Mouse (Mus musculus) MEL (cell line): ENCODE data around the gene Zdbf2. TPM values are rescaled to one million over a fixed set of nuclear protein-coding genes. Genes with fewer than 3 reads are reported as not detected.

Source experiments
- DNase-seq: peaks from one replicate; pipeline ENCODE4 v3.0.0; 2011; ENCODE audit warnings: low read depth, low spot score
- H3K27ac ChIP-seq: 2 replicates; pipeline ENCODE4 v1.5.1; 2012; ENCODE audit warnings: low read depth, mild to moderate bottlenecking, control low read depth, low read length, moderate library complexity; ENCODE audit not compliant: control insufficient read depth
- H3K27me3 ChIP-seq, 2 experiments: fragments of 150-350 bp in 1 of 2; sonication (generic) in 1 of 2; 2 replicates each; pipeline ENCODE4 v1.6.1; 2012; ENCODE audit warnings: low read length in 2 of 2, mild to moderate bottlenecking in 2 of 2, improper control_type of control experiment in 1 of 2, moderate library complexity in 1 of 2; ENCODE audit not compliant: insufficient read depth in 2 of 2, control insufficient read depth in 1 of 2
- H3K36me3 ChIP-seq, 2 experiments: 2 replicates each; pipeline ENCODE4 v1.6.1; 2012 to 2014; ENCODE audit warnings: low read length in 2 of 2, improper control_type of control experiment in 1 of 2, inconsistent platforms in 1 of 2, mild to moderate bottlenecking in 1 of 2; ENCODE audit not compliant: insufficient read depth in 2 of 2, control insufficient read depth in 1 of 2
- H3K4me1 ChIP-seq, 2 experiments: fragments of 150-350 bp in 1 of 2; sonication (generic) in 1 of 2; 2 replicates each; pipeline ENCODE4 v1.6.1; 2012; ENCODE audit warnings: low read length in 2 of 2, improper control_type of control experiment in 1 of 2, mild to moderate bottlenecking in 1 of 2; ENCODE audit not compliant: insufficient read depth in 2 of 2, control insufficient read depth in 1 of 2
- H3K4me3 ChIP-seq, 2 experiments: fragments of 150-350 bp in 1 of 2; sonication (generic) in 1 of 2; 2 replicates each; pipeline ENCODE4 v1.5.1; 2012; ENCODE audit warnings: low read depth in 2 of 2, low read length in 2 of 2, mild to moderate bottlenecking in 2 of 2, moderate library complexity in 2 of 2, control low read depth in 1 of 2, improper control_type of control experiment in 1 of 2; ENCODE audit not compliant: control insufficient read depth in 1 of 2, insufficient read depth in 1 of 2
- H3K79me2 ChIP-seq: 2 replicates; pipeline ENCODE4 v1.6.1; 2012; ENCODE audit warnings: mild to moderate bottlenecking, low read length, moderate library complexity; ENCODE audit not compliant: control insufficient read depth, poor library complexity, insufficient read depth
- H3K9ac ChIP-seq: 2 replicates; pipeline ENCODE4 v1.6.1; 2012; ENCODE audit warnings: low read depth, mild to moderate bottlenecking, control low read depth, low read length, moderate library complexity; ENCODE audit not compliant: control insufficient read depth, poor library complexity, severe bottlenecking
- H3K9me3 ChIP-seq: fragments of 150-350 bp; sonication (generic); replicated peaks from 2 replicates; pipeline ENCODE4 v1.6.1; 2012; ENCODE audit warnings: mild to moderate bottlenecking, low read length, improper control_type of control experiment, moderate library complexity; ENCODE audit not compliant: insufficient read depth
- CHD1 ChIP-seq: IDR thresholded peaks from 2 replicates; pipeline ENCODE4 v1.6.1; 2012; ENCODE audit warnings: low read depth, mild to moderate bottlenecking, inconsistent platforms, low read length, improper control_type of control experiment
- CTCF ChIP-seq, 3 experiments: IDR thresholded peaks in 2 of 3; conservative IDR thresholded peaks in 1 of 3; 2 replicates each; pipeline ENCODE4 v1.5.1; 2011 to 2012; ENCODE audit warnings: low read length in 3 of 3, low read depth in 2 of 3, mild to moderate bottlenecking in 2 of 3, improper control_type of control experiment in 1 of 3, inconsistent platforms in 1 of 3, mixed read lengths in 1 of 3, moderate library complexity in 1 of 3; ENCODE audit not compliant: control insufficient read depth in 1 of 3, insufficient read depth in 1 of 3, poor library complexity in 1 of 3, severe bottlenecking in 1 of 3
- ELF1 ChIP-seq: IDR thresholded peaks from 2 replicates; pipeline ENCODE4 v1.6.1; 2014; ENCODE audit warnings: low read depth, mild to moderate bottlenecking, inconsistent platforms, low read length, improper control_type of control experiment, moderate library complexity
- EP300 ChIP-seq, 2 experiments: IDR thresholded peaks; 2 replicates each; pipeline ENCODE4 v1.6.1; 2011; ENCODE audit warnings: improper control_type of control experiment in 2 of 2, low read length in 2 of 2, low read depth in 1 of 2, mild to moderate bottlenecking in 1 of 2
- MAX ChIP-seq: IDR thresholded peaks from 2 replicates; pipeline ENCODE4 v1.6.1; 2011; ENCODE audit warnings: low read length, improper control_type of control experiment
- MYC ChIP-seq: IDR thresholded peaks from 2 replicates; pipeline ENCODE4 v1.6.1; 2011; ENCODE audit warnings: low read depth, mild to moderate bottlenecking, low read length, improper control_type of control experiment, moderate library complexity
- NRF1 ChIP-seq: IDR thresholded peaks from 2 replicates; pipeline ENCODE4 v1.6.1; 2014; ENCODE audit warnings: low read depth, mild to moderate bottlenecking, inconsistent platforms, low read length, improper control_type of control experiment, moderate library complexity; ENCODE audit not compliant: poor library complexity, insufficient read depth, severe bottlenecking
- POLR2AphosphoS2 ChIP-seq: IDR thresholded peaks from 2 replicates; pipeline ENCODE4 v1.6.1; 2011; ENCODE audit warnings: low read length, improper control_type of control experiment
- POLR2AphosphoS5 ChIP-seq: IDR thresholded peaks from 2 replicates; pipeline ENCODE4 v1.6.1; 2012; ENCODE audit warnings: low read depth, borderline replicate concordance, mild to moderate bottlenecking, inconsistent platforms, low read length, moderate library complexity, mixed read lengths
- RCOR1 ChIP-seq: IDR thresholded peaks from 2 replicates; pipeline ENCODE4 v1.6.1; 2012; ENCODE audit warnings: low read depth, mild to moderate bottlenecking, inconsistent platforms, low read length, improper control_type of control experiment
- SMC3 ChIP-seq: IDR thresholded peaks from 2 replicates; pipeline ENCODE4 v1.6.1; 2011; ENCODE audit warnings: low read depth, low read length, improper control_type of control experiment
- TAL1 ChIP-seq: IDR thresholded peaks from 2 replicates; pipeline ENCODE4 v1.6.1; 2012; ENCODE audit warnings: mild to moderate bottlenecking, inconsistent platforms, low read length, moderate library complexity, mixed read lengths
- TCF12 ChIP-seq: IDR thresholded peaks from 2 replicates; pipeline ENCODE4 v1.6.1; 2014; ENCODE audit warnings: low read depth, mild to moderate bottlenecking, inconsistent platforms, low read length, improper control_type of control experiment, moderate library complexity
- USF2 ChIP-seq, 2 experiments: IDR thresholded peaks; 2 replicates each; pipeline ENCODE4 v1.6.1; 2011 to 2012; ENCODE audit warnings: improper control_type of control experiment in 2 of 2, low read length in 2 of 2, borderline replicate concordance in 1 of 2, inconsistent platforms in 1 of 2, low read depth in 1 of 2, mild to moderate bottlenecking in 1 of 2; ENCODE audit not compliant: insufficient read depth in 1 of 2
- ZMIZ1 ChIP-seq: IDR thresholded peaks from 2 replicates; pipeline ENCODE4 v1.6.1; 2012; ENCODE audit warnings: low read depth, mild to moderate bottlenecking, inconsistent platforms, low read length, improper control_type of control experiment, moderate library complexity
- polyA plus RNA-seq, 2 experiments: library from polyadenylated mRNA; stranded (reverse) in 1 of 2; unstranded in 1 of 2; fragments of >175 nt in 1 of 2; fragments of >200 nt in 1 of 2; gene quantifications; 2 replicates each; pipeline versions ENCODE4 v1.2.1 to v1.2.4; 2012; ENCODE audit warnings: low replicate concordance in 2 of 2, low read depth in 1 of 2; ENCODE audit not compliant: insufficient read length in 2 of 2, insufficient read depth in 1 of 2, missing spikeins in 1 of 2
- total RNA-seq: library from RNA; depleted of rRNA; stranded (reverse); fragments of 300-350 nt; gene quantifications from 2 replicates; pipeline ENCODE4 v1.2.3, GENCODE M21; 2012

The Zdbf2 gene
- total and polyA plus RNA-seq, 3 experiments: not detected

DNA sequence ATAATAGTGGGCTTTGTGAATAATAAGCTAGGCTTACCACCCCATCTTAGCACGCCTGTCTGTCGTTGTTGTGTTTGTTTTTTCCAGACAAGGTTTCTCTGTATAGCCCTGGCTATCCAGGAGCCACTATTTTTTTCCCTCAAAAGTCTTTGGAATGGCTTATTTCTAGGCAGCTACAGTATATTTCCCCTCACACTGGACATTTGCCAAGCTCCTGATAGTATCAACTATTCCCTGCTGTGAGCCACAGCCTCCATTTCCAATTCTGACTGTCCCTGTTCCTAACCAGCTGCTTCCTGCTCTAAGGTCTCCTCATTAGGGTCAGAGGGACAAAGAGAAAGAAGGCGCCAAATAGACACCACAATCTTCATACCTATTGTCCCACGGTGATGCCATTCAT, 18.0 kb upstream of the Zdbf2 start:
- Histone ChIP-seq H3K79me2 (no peaks in the 10 kb centered on the region), H3K27me3 (no peaks in the 10 kb centered on the region), H3K36me3 (no peaks in the 10 kb centered on the region), H3K27ac (no peak overlapping the region), H3K9ac (no peak overlapping the region), H3K4me3 (no peak overlapping the region), H3K9me3 (no peaks in the 10 kb centered on the region), H3K4me1 (no peaks in the 10 kb centered on the region)
- TF ChIP-seq POLR2AphosphoS5: no peak
- no peak for TF ChIP-seq CHD1
- no peak for DNase-seq

DNA sequence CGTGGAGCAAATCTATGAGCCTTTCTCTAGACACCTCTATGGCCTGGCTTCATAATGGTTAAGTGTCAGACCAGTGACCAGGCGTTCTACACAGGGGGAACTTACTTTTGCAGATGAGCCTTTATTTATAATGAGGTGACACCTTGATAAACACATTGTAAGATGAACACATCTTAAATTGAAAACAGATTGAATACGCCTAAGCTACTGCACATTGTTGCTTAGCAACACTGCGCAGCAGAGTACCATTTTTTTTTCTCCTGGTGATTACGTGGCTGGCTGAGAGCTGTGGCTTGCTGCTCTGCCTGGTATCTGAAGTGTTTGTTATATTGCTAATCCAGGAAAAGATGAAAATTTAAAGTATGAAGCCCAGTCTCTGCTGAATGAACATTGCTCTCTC, 17.0 kb upstream of the Zdbf2 start:
- DNase-seq: no peak
- no peak overlapping the region for H3K27ac ChIP-seq
- no peaks in the 10 kb centered on the region for H3K9me3 ChIP-seq
- no peak overlapping the region for H3K9ac ChIP-seq
- no peaks in the 10 kb centered on the region for H3K4me1 ChIP-seq
- no peaks in the 10 kb centered on the region for H3K79me2 ChIP-seq
- H3K4me3 ChIP-seq: no peak overlapping the region
- no peak for TF ChIP-seq RCOR1
- no peak for TF ChIP-seq EP300 (IDR thresholded peaks at IDR 0.05; ENCODE audit: low read depth in 1 of 2, low read length in 2 of 2)
- no peaks in the 10 kb centered on the region for H3K36me3 ChIP-seq
- H3K27me3 ChIP-seq: no peaks in the 10 kb centered on the region

DNA sequence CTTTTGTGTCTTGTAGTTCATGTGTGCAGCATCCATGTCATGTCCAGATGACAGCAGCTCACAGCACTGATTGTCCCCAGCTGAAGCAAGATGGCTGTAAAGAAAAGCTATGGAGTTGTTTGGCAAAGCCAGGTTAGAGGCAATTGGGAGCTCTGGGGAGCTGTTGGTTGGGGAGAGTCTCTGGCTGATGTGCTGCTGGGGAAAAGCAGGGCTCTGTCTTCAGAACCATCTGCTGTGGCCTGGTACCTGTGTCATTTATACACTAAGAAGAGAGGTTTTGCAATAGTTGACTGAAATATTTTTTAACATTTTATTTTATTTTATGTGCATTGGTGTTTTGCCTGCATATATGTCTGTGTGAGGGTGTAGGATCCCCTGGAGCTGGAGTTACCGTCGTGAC, 14.6 kb upstream of the Zdbf2 start:
- DNase-seq: no peak
- Histone ChIP-seq H3K4me3 (no peak overlapping the region), H3K36me3 (no peaks in the 10 kb centered on the region), H3K79me2 (no peaks in the 10 kb centered on the region), H3K27ac (no peak overlapping the region), H3K27me3 (no peaks in the 10 kb centered on the region), H3K9ac (no peak overlapping the region), H3K9me3 (no peaks in the 10 kb centered on the region), H3K4me1 (no peaks in the 10 kb centered on the region)
- TF ChIP-seq MAX (no peak), RCOR1 (no peak), TCF12 (no peak), TAL1 (no peak), NRF1 (no peak), USF2 (IDR thresholded peaks at IDR 0.05; ENCODE audit: borderline replicate concordance in 1 of 2, insufficient read depth in 1 of 2, low read depth in 1 of 2, low read length in 2 of 2) (no peak), ZMIZ1 (no peak), ELF1 (no peak), MYC (no peak), CTCF (IDR thresholded peaks at IDR 0.05 in 2 of 3, conservative IDR thresholded peaks at IDR 0.05 in 1 of 3; ENCODE audit: control insufficient read depth in 1 of 3, insufficient read depth in 1 of 3, low read depth in 2 of 3, low read length in 3 of 3, poor library complexity in 1 of 3, severe bottlenecking in 1 of 3) (no peak), POLR2AphosphoS2 (no peak), SMC3 (no peak), POLR2AphosphoS5 (no peak)
- TF ChIP-seq, all 39 proteins: peak for 0
